Mouse (Mus musculus): Measurements from ENCODE around the gene Uhrf2.

DNA sequence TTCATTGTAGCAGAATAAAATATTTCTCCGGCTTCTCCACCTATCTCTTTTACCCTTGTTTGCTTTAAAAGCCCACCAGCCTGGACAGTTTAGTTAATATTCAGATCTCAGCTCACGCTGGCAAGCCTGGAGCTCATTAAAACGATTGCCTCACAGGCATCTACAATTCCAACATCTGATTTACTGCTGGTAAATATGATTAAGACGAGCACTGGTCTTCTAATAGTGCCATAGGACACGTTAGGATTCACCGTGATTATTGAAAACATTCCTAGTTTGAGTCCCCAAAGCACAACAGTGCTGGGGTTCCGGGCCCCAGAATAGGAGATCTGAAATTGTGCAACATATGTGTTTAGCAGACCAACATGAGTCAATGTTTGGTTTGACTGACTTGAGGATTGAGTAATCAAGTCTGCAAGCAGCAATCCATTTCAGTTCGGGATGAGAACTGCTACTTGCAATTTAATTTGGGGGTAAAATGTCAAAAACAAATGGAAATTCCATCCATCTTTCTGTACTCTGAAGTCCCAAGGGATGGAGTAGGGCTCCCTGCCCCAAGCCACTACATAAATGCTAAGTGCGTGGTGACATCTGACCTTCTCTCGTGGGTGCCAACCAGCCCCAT lies 77.0 kb downstream of the Uhrf2 start:
- TF ChIP-seq CTCF (IDR thresholded peaks at IDR 0.05; ENCODE audit: low read depth, low read length) = no peak
- TF ChIP-seq GATA1 (IDR thresholded peaks at IDR 0.05; ENCODE audit: borderline replicate concordance, low read length) = no peak
